8 mouse cellular contexts compared by ENCODE assay signal in genomic region chr10:75515216-75516037, GRCm38 (mm10). TPM values are rescaled to one million over a fixed set of nuclear protein-coding genes. Genes with fewer than 3 reads are reported as not detected.
A peak's percentile ranks its signal among the peaks of the same experiment; 100 is the strongest.
DNase-seq lines count a peak whose midpoint lies in the region; ATAC-seq and TF ChIP-seq lines count a peak whose summit lies in the region.

No protein-coding gene starts in this region.

- H3K9ac ChIP-seq in midbrain, embryonic 11.5 days (ENCODE audit: low read length) = no peak overlapping the region
- 0 out of 2 replicates have a peak overlapping the region, but pooled peaks have one; percentile 85 for H3K9ac ChIP-seq in heart, postnatal 0 days (replicated peaks; ENCODE audit: low read depth, low read length)
- H3K9ac ChIP-seq in liver, embryonic 11.5 days (ENCODE audit: low read depth, low read length) = peak overlapping the region; percentile 92
- peak overlapping the region; percentile 89; the same call in 1 of the 2 replicates for H3K9ac ChIP-seq in stomach, postnatal 0 days (ENCODE audit: low read length)

- no peak for ATAC-seq in midbrain, embryonic 11.5 days (ENCODE audit: low FRiP score)
- ATAC-seq in heart, postnatal 0 days (ENCODE audit: insufficient read depth, low read depth) = no peak
- peak; percentile 65 for ATAC-seq in liver, embryonic 11.5 days (replicated peaks; ENCODE audit: low FRiP score)
- no peak for ATAC-seq in stomach, postnatal 0 days (ENCODE audit: low FRiP score, low TSS enrichment)

- H3K27me3 ChIP-seq in midbrain, embryonic 10.5 days (ENCODE audit: low read depth, poor library complexity, severe bottlenecking) = no peaks in the 10 kb centered on the region
- no peaks in the 10 kb centered on the region for H3K27me3 ChIP-seq in midbrain, embryonic 11.5 days (ENCODE audit: control insufficient read depth, insufficient read depth, low read length)
- H3K27me3 ChIP-seq in heart, postnatal 0 days (ENCODE audit: control insufficient read depth, insufficient read depth, low read length) = no peaks in the 10 kb centered on the region
- no peaks in the 10 kb centered on the region for H3K27me3 ChIP-seq in liver, embryonic 11.5 days (replicated peaks; ENCODE audit: control insufficient read depth, insufficient read depth, low read length)
- H3K27me3 ChIP-seq in stomach, postnatal 0 days (ENCODE audit: control insufficient read depth, insufficient read depth, low read length) = no peaks in the 10 kb centered on the region

- 78% methylated on average over 4 of the region's 4 CpGs for WGBS in midbrain, embryonic 10.5 days
- 80% methylated on average over 4 of the region's 4 CpGs for WGBS in midbrain, embryonic 11.5 days
- WGBS in heart, postnatal 0 days = 76% methylated on average over 4 of the region's 4 CpGs
- WGBS in liver, embryonic 11.5 days = 27% methylated on average over 4 of the region's 4 CpGs
- WGBS in stomach, postnatal 0 days = 74% methylated on average over 4 of the region's 4 CpGs

- TF ChIP-seq EP300 in heart, postnatal 0 days (IDR thresholded peaks at IDR 0.05; ENCODE audit: low read depth) = no peak
- no peak for TF ChIP-seq EP300 in stomach, postnatal 0 days (optimal IDR thresholded peaks at IDR 0.05)

- no peak overlapping the region for H3K4me2 ChIP-seq in midbrain, embryonic 11.5 days
- H3K4me2 ChIP-seq in heart, postnatal 0 days (ENCODE audit: low read depth, low read length) = peak overlapping the region; percentile 87; the same call in 1 of the 2 replicates
- peak overlapping the region; percentile 92 for H3K4me2 ChIP-seq in liver, embryonic 11.5 days
- H3K4me2 ChIP-seq in stomach, postnatal 0 days (replicated peaks; ENCODE audit: low read depth) = peak overlapping the region; percentile 90

- no peaks in the 10 kb centered on the region for H3K9me3 ChIP-seq in midbrain, embryonic 10.5 days (replicated peaks)
- no peaks in the 10 kb centered on the region for H3K9me3 ChIP-seq in midbrain, embryonic 11.5 days (ENCODE audit: control insufficient read depth, low read length)
- no peaks in the 10 kb centered on the region for H3K9me3 ChIP-seq in heart, postnatal 0 days (replicated peaks; ENCODE audit: control insufficient read depth, low read length)
- no peaks in the 10 kb centered on the region for H3K9me3 ChIP-seq in liver, embryonic 11.5 days (ENCODE audit: control insufficient read depth, low read length)
- no peaks in the 10 kb centered on the region for H3K9me3 ChIP-seq in stomach, postnatal 0 days (ENCODE audit: control insufficient read depth, low read length)

- H3K4me1 ChIP-seq in midbrain, embryonic 10.5 days = peaks cover 32% of the 10 kb centered on the region
- H3K4me1 ChIP-seq in midbrain, embryonic 11.5 days (ENCODE audit: control insufficient read depth, insufficient read depth, low read length) = peaks cover 14% of the 10 kb centered on the region
- H3K4me1 ChIP-seq in heart, postnatal 0 days (ENCODE audit: control insufficient read depth, insufficient read depth) = peaks cover 22% of the 10 kb centered on the region
- H3K4me1 ChIP-seq in liver, embryonic 11.5 days (replicated peaks; ENCODE audit: control insufficient read depth, insufficient read depth, low read length) = peaks cover 39% of the 10 kb centered on the region
- no peaks in the 10 kb centered on the region; the same call in 1 of the 2 replicates for H3K4me1 ChIP-seq in stomach, postnatal 0 days (replicated peaks; ENCODE audit: control insufficient read depth, insufficient read depth)

- TF ChIP-seq CTCF in heart, postnatal 0 days (IDR thresholded peaks at IDR 0.05; ENCODE audit: low read depth) = no peak
- no peak for TF ChIP-seq CTCF in stomach, postnatal 0 days (IDR thresholded peaks at IDR 0.05; ENCODE audit: low read depth)

- peaks cover 35% of the 10 kb centered on the region for H3K36me3 ChIP-seq in midbrain, embryonic 10.5 days
- peaks cover 7% of the 10 kb centered on the region; the same call in 1 of the 2 replicates for H3K36me3 ChIP-seq in midbrain, embryonic 11.5 days (ENCODE audit: control insufficient read depth, insufficient read depth, low read length)
- H3K36me3 ChIP-seq in heart, postnatal 0 days (replicated peaks; ENCODE audit: control insufficient read depth, insufficient read depth, low read length) = peaks cover 30% of the 10 kb centered on the region
- H3K36me3 ChIP-seq in liver, embryonic 11.5 days (ENCODE audit: control insufficient read depth, insufficient read depth, low read length) = peaks cover 24% of the 10 kb centered on the region
- peaks cover 11% of the 10 kb centered on the region for H3K36me3 ChIP-seq in stomach, postnatal 0 days (ENCODE audit: control insufficient read depth, insufficient read depth, low read length)

- no peak for DNase-seq in midbrain, embryonic 10.5 days (ENCODE audit: low spot score)
- no peak for DNase-seq in midbrain, embryonic 11.5 days (ENCODE audit: low spot score, missing footprints)
- no peak for DNase-seq in heart, postnatal 0 days (ENCODE audit: low spot score)
- DNase-seq in liver, embryonic 11.5 days (ENCODE audit: low spot score) = no peak
- DNase-seq in stomach, postnatal 0 days (ENCODE audit: low spot score) = no peak
- DNase-seq in frontal cortex, postnatal 10 days (ENCODE audit: low spot score in 2 of 2) = no peak
- DNase-seq in adrenal gland, postnatal 25 days = no peak
- no peak for DNase-seq in left cerebral cortex, adult 9 months (ENCODE audit: low spot score in 2 of 2)

- H3K4me3 ChIP-seq in midbrain, embryonic 10.5 days = peak overlapping the region; percentile 90
- H3K4me3 ChIP-seq in midbrain, embryonic 11.5 days (ENCODE audit: low read depth, low read length) = no peak overlapping the region
- H3K4me3 ChIP-seq in heart, postnatal 0 days (ENCODE audit: low read depth, low read length) = no peak overlapping the region
- H3K4me3 ChIP-seq in liver, embryonic 11.5 days (ENCODE audit: low read depth, low read length) = peak overlapping the region; percentile 89
- H3K4me3 ChIP-seq in stomach, postnatal 0 days (ENCODE audit: low read depth, low read length) = no peak overlapping the region

- no peak overlapping the region for H3K27ac ChIP-seq in midbrain, embryonic 10.5 days (replicated peaks)
- H3K27ac ChIP-seq in midbrain, embryonic 11.5 days (ENCODE audit: low read depth, low read length) = no peak overlapping the region
- H3K27ac ChIP-seq in heart, postnatal 0 days (ENCODE audit: low read depth) = no peak overlapping the region
- peak overlapping the region; percentile 96 for H3K27ac ChIP-seq in liver, embryonic 11.5 days (ENCODE audit: low read depth, low read length)
- H3K27ac ChIP-seq in stomach, postnatal 0 days (replicated peaks) = no peak overlapping the region

RNA-seq across cellular contexts. Expression of gene Snrpd3, which starts 1.9 kb away (rescaled TPM):
- 271 and 281 TPM in 2 replicates for polyA plus RNA-seq in midbrain, embryonic 10.5 days (2016; fragmentation: Nextera tagmentation; extraction: Ambion mirVana)
- 199 and 208 TPM in 2 replicates for polyA plus RNA-seq in midbrain, embryonic 11.5 days (2014; fragmentation: Nextera tagmentation; extraction: Ambion mirVana)
- total RNA-seq in heart, postnatal 0 days (2014; rRNA removed; ENCODE audit: low replicate concordance) = 10.8 and 10.9 TPM in 2 replicates
- polyA plus RNA-seq in heart, postnatal 0 days (2015; fragmentation: Nextera tagmentation; extraction: Ambion mirVana) = 65.4 and 68.5 TPM in 2 replicates
- polyA plus RNA-seq in liver, embryonic 11.5 days (2014; fragmentation: Nextera tagmentation; extraction: Ambion mirVana) = 272 and 328 TPM in 2 replicates
- 70.2 and 70.3 TPM in 2 replicates for polyA plus RNA-seq in stomach, postnatal 0 days (2015; fragmentation: Nextera tagmentation; extraction: Ambion mirVana)
- total RNA-seq in adrenal gland, postnatal 25 days (2021) = 82.5 and 104 TPM in 2 replicates

RNA-seq across cellular contexts. Expression of gene Gucd1, which starts 2.3 kb away (rescaled TPM):
- polyA plus RNA-seq in midbrain, embryonic 10.5 days (2016; fragmentation: Nextera tagmentation; extraction: Ambion mirVana) = 32.1 and 35.7 TPM in 2 replicates
- 27.8 and 36.0 TPM in 2 replicates for polyA plus RNA-seq in midbrain, embryonic 11.5 days (2014; fragmentation: Nextera tagmentation; extraction: Ambion mirVana)
- 113 and 117 TPM in 2 replicates for total RNA-seq in heart, postnatal 0 days (2014; rRNA removed; ENCODE audit: low replicate concordance)
- polyA plus RNA-seq in heart, postnatal 0 days (2015; fragmentation: Nextera tagmentation; extraction: Ambion mirVana) = 25.4 and 28.0 TPM in 2 replicates
- 44.5 and 48.8 TPM in 2 replicates for polyA plus RNA-seq in liver, embryonic 11.5 days (2014; fragmentation: Nextera tagmentation; extraction: Ambion mirVana)
- 14.6 and 14.9 TPM in 2 replicates for polyA plus RNA-seq in stomach, postnatal 0 days (2015; fragmentation: Nextera tagmentation; extraction: Ambion mirVana)
- 28.8 and 32.0 TPM in 2 replicates for total RNA-seq in adrenal gland, postnatal 25 days (2021)

RNA-seq across cellular contexts. Expression of gene Lrrc75b, which starts 44.7 kb away (rescaled TPM):
- 1.6 and 3.8 TPM in 2 replicates for polyA plus RNA-seq in midbrain, embryonic 10.5 days (2016; fragmentation: Nextera tagmentation; extraction: Ambion mirVana)
- 3.3 and 4.1 TPM in 2 replicates for polyA plus RNA-seq in midbrain, embryonic 11.5 days (2014; fragmentation: Nextera tagmentation; extraction: Ambion mirVana)
- total RNA-seq in heart, postnatal 0 days (2014; rRNA removed; ENCODE audit: low replicate concordance) = 0.23 and 2.9 TPM in 2 replicates
- polyA plus RNA-seq in heart, postnatal 0 days (2015; fragmentation: Nextera tagmentation; extraction: Ambion mirVana) = 0.81 and 0.83 TPM in 2 replicates
- polyA plus RNA-seq in liver, embryonic 11.5 days (2014; fragmentation: Nextera tagmentation; extraction: Ambion mirVana) = 0.48 and 0.52 TPM in 2 replicates
- polyA plus RNA-seq in stomach, postnatal 0 days (2015; fragmentation: Nextera tagmentation; extraction: Ambion mirVana) = 0.73 and 0.93 TPM in 2 replicates
- 0.67 TPM in 1 of 2 replicates, not detected in the other for total RNA-seq in adrenal gland, postnatal 25 days (2021)

RNA-seq across cellular contexts. Expression of gene Ggt1, which starts 46.0 kb away (rescaled TPM):
- 2.7 and 3.1 TPM in 2 replicates for polyA plus RNA-seq in midbrain, embryonic 10.5 days (2016; fragmentation: Nextera tagmentation; extraction: Ambion mirVana)
- polyA plus RNA-seq in midbrain, embryonic 11.5 days (2014; fragmentation: Nextera tagmentation; extraction: Ambion mirVana) = 1.5 and 2.1 TPM in 2 replicates
- 0.81 TPM in 1 of 2 replicates, not detected in the other for total RNA-seq in heart, postnatal 0 days (2014; rRNA removed; ENCODE audit: low replicate concordance)
- polyA plus RNA-seq in heart, postnatal 0 days (2015; fragmentation: Nextera tagmentation; extraction: Ambion mirVana) = 0.29 and 0.37 TPM in 2 replicates
- polyA plus RNA-seq in liver, embryonic 11.5 days (2014; fragmentation: Nextera tagmentation; extraction: Ambion mirVana) = 4.2 and 4.9 TPM in 2 replicates
- polyA plus RNA-seq in stomach, postnatal 0 days (2015; fragmentation: Nextera tagmentation; extraction: Ambion mirVana) = 1.9 and 2.1 TPM in 2 replicates
- not detected in 2 replicates for total RNA-seq in adrenal gland, postnatal 25 days (2021)

Comparison
In these comparisons a context has a peak if more than half of its experiments do, and no peak if none do; other contexts are left out.
1. H3K4me3 ChIP-seq: peak in midbrain, embryonic 10.5 days (single experiment) and liver, embryonic 11.5 days (single experiment); none in midbrain, embryonic 11.5 days (single experiment), heart, postnatal 0 days (single experiment) and stomach, postnatal 0 days (single experiment).